Mouse (Mus musculus): ENCODE results near the gene Slc37a1. TPM values are rescaled to one million over a fixed set of nuclear protein-coding genes. Genes with fewer than 3 reads are reported as not detected.

Gene Slc37a1
- total RNA-seq, 2 experiments from 2014 or later, result 6.2 to 6.3 TPM

DNA sequence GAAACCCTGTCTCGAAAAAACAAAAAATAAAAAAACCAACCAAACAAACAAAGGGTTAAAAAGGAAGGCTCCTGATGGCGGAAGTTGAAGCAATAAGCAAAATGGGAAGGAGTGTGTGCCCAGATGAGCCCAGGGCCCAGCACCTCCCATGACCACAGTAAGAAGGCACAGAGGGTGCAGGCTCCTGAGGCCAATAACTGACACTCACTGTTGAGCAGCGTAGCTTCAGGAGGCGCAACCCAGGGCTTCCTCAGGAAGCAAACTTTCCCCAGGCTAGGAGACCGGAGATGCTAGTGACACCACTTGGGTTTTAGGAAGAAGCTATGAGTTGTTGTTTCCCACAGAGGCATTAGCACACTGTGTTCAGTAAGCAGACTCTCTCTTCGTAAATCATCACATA, 4.3 kb downstream of the Slc37a1 start:
- no peak for DNase-seq (ENCODE audit: low spot score in 2 of 2)

DNA sequence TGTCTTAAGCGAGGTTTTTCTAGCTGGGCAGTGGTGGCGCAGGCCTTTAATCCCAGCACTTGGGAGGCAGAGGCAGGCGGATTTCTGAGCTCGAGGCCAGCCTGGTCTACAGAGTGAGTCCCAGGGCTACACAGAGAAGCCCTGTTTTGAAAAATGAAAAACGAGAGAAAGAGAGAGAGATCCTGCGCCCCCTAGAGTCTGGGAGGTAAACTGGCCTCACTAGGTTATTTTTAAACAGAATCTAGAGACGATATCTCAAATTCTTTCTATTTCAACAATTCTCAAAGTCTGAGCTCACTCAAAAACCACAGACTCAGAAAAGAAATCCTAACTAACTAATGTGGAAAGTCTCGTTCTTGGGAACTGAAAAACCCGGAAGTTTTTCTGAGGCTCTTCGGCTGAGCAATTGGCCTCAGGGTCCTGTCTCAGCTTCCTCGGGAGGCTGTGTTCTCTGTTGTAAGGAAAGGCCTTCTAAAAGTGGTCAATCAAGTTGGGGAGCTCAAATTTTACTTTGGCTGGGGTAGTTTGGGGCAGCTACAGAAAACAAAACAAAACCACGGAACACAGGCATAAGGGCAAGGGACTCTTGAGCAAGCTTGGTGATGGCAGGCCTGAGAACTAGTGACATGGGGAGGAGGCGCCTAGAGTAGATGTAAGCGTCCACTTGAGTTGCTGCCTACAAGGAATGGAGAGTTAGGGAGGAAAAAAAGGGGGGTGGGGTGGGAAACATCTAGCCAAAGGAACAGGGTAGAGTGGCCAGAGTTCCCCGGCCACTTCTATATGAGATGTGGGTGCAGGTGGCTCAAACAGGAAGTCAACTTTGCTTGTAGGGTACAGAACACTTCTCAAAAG, 8.0 kb downstream of the Slc37a1 start:
- no peak for DNase-seq (ENCODE audit: low spot score in 2 of 2)

DNA sequence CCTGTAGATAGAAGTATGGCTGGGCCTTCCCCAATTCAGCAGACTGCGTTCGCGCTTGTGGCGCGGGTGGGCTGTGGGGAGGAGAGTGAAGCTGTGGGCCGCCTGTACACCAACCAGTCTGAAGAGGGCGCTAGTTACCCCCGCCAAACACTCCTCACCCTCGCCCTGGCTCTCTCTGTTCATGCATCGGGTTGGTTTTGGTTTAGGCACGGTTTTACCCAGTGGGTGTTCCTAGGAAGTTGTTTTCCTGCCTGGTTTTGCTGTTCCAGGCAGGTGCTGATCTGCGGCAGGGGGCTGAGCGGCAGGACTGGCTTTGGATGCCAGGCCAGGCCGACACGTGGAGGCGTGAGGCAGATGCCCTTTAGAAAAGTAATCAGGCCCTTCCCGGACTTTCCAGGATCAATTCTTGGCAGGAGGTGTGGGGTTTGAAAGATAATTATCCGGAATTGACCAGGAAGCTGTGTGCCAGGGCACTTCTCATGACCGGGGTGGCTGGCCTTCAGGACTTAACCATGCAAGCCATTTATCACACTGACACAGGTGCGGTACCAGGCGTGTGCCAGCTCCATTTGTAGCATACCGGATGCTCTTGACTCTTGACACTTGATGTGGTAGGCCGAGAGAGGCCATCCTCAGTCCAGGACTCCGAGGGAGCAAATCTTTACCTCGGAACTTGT, 8.8 kb downstream of the Slc37a1 start:
- DNase-seq (ENCODE audit: low spot score in 2 of 2), result peak in 1 of 2 experiments; percentile 50

DNA sequence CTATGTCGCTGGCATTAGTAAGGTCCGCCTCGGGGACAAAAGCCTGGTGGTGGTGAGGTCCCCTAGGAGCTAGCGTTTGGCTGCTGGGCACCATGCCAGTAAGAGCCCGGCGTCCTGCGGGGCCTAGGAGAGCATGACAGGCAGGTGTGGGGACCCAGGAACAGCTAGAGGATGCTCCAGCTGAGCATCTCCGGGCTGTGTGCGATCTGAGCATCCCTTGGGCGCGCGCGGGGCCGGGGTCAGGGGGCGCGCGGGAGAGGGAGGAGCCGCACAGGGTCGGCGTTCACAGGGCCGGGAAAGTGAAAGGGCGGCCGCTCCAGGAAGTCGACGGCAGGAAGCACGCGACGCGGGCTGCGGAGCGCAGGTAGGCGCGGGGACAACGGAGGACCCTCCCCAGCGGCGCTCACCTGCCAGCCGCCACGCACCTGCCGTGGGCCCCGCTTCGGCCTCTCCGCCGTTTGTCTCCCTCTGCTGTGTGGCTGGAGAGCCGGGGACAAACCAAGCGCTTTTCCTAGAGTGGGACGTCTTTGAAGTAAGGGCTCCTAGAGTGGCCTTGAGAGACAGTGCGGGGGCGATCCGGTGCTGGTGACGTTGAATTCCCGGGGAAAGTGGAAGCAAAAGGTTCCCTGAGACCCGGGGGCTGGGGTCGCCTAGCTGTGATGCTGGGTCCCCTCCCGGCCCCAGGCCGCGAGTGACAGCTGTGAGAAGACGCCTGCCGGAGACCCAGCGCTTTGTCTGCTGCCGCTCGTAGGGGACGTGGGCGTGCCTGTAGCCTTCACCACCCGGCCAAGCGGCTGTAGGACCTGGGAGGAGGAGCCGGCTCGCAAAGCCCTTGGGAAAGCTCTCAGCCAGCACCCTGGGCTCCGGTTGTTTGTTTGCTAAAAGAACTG, 9.5 kb downstream of the Slc37a1 start:
- peak; percentile 56 to 74 for DNase-seq (ENCODE audit: low spot score in 2 of 2)

DNA sequence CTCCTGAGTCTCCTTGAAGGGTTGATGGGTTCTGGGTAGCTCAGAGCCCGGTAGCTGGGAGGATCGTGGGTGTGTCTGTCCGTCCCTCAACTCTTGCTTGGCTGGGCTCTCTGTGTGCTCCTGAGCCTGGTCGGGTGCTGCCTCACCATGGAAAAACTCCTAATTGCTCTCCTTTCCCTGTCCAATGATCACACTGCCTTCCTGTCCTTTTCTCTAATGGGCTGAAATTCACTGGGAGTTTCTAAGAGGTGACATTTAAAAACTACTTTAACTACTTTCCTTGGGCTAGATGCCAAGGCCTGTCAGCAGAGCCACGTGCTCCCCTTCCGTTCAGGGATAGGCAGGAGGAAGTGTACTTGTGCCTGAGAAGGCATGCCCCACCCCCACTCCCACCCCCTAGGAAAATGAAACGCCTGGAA, 10.9 kb downstream of the Slc37a1 start:
- DNase-seq (ENCODE audit: low spot score in 2 of 2), result no peak

DNA sequence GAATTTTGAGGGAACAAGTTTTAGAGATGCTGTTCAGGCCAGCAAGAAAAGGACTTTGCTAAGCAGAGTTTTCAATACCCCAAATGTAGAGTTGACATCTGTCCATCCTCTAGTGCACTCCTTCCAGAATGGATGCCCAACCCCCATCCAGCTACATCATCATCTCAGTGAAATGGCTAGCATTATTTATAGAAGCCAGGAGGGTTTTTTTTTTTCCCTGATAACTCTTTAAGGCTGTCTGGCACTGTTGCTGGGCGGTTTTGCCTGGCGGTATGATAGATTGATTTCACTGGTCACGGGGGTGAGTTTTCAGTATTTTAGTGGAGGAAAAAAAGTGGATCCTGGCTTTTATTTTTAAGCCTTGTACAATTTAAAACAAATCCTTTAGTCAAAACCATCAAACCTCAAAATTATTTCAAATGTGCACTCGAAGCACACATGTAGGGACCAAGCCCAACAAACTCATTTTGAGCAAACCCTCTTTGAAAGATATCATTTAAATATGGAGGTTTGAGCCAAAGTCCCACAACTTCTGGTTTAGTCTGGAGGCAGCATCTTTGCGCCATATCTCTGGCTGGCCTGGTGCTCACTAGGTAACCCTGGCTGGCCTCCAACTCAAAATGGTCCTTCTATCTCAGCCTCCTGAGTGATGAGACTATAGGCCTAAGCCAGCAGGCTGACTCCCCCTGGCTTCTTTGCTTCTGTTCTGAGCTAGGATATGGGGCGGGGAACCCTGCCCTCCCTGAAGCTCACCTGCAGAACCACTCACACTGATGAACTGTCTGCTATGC, 12.0 kb downstream of the Slc37a1 start:
- no peak for DNase-seq (ENCODE audit: low spot score in 2 of 2)

DNA sequence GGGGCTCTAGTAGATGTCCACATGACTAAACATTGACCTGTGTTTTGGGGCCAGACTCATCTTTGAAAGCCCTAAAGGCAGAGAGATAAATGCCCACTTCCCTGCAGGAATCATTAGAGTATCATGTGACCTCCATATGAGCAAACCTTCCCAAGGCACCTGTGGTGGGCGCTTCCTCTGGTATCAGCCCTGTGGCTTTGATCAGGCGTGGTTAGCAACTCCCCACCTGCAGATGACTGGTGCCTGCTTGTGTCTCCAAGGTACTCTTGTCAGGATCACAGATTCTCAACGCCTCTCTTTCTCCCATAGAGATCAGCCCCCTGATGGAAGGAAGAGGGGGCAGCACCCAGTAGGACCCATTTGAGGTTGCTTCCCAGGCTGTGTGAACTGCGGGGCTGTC, 13.4 kb downstream of the Slc37a1 start:
- DNase-seq (ENCODE audit: low spot score in 2 of 2), result no peak

DNA sequence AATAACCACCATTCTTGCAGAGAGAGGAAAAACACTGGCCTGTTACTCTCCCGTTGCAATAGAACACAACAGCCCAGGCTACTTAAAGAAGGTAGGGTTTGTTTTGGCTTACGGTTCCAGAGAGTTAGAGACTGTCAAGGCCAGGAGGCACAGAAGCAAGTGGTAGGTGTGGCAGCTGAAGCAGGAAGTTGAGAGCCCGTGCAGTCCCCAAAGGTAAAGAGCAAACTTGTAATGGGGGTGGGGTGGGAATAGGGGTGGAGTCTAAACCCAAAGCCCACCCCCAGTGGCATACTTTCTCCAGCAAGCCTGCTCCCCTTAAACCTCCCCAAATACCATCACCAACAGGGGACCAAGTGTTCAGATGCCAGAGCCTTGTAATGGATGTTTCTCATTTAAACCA, 14.1 kb downstream of the Slc37a1 start:
- no peak for DNase-seq (ENCODE audit: low spot score in 2 of 2)

DNA sequence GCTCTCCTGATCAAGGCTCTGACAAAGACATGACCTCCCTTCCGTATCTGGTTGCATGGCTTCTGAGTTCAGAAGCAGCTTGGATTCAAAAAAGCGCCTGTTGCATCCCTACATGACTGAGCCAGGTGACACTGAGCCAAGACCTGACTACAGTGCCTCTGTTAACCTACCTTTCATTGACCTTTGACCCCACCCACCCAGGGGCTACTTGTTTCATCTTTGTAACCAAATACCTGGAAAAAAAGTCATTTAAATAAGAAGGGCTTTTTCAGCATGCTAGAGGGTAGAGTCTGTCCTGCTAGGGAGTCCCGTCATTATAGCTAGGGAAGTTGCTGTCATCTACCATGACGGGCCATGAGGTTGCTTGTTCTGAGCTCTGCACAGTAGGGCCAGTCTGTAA, 16.8 kb downstream of the Slc37a1 start:
- no peak for DNase-seq (ENCODE audit: low spot score in 2 of 2)

DNA sequence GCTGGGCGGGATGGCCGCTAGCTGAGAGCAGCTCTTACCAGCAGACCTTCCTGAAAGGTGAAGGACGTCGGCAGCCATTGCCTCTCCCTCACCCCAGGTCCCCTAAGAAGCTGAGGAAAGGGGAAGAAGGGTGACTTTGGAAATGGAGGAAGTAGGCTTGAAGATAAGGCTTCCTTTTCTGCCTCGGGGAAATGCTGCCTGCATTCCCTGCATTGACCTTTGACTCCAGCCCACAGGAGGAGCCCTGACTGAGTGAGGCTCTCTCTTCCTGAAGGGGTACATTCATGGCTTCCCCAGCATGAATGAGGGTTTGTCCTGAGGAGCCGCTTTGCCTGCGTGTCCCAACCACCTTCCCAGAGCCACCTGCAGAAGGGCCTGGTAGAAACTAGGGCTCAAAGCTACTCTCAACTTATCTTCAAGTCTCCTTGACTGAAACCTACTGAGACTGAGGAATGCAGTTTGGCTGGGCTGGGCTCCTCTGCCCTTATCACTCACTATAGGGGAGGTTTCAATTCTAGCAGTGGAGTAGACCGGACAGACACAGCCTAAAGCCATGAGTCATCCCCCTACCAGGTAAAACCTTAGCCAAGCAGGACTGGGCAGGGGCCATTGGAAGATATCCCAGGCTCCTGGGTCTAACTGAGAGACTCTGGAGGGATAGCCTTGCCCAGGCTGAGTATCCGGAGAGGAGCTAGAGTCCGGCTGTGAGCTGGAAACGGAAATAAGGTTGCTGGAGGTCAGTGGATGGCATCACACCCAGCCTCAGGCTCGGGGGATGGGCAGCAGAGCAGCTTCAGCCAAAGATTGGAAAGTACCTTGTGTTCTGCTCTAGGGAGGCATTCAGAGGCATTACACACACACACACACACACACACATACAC, 18.5 kb downstream of the Slc37a1 start:
- no peak for DNase-seq (ENCODE audit: low spot score in 2 of 2)

DNA sequence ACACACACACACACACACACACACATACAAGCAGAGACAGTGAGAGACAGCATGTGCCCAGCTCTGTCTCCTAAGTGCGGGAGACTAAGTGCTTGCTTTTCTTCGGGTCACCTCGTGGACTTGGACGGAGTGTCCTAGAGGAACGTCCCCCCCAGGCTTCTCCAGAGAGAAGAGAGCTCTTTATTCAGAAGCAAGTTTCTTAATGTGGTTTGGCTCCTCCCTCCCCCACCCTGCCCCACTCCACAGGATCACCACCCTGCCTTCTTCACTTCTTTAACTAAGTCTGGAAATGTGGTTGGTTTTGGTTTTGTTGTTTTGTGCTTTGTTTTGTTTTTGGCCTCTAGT, 19.2 kb downstream of the Slc37a1 start:
- DNase-seq (ENCODE audit: low spot score in 2 of 2), result no peak

DNA sequence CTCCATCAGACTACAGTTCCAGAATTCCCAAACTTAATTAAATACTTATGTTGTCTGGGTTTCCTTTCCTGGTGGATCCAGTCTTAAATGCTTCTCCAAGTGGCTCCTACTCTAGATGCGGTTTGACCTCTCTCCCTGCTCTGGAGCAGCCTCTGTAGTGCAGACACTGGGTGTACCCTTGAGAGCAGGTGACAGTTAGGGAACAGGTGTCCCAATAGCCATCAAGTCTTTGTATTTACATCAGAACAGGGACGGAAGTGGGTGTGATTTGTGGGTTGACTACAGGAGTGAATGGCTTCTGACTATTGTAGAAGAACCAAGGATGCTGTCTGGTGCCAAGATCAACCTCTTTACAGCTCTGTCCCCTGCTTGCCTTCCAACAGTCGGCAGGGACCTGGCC, 21.2 kb downstream of the Slc37a1 start:
- DNase-seq (ENCODE audit: low spot score in 2 of 2), result no peak

DNA sequence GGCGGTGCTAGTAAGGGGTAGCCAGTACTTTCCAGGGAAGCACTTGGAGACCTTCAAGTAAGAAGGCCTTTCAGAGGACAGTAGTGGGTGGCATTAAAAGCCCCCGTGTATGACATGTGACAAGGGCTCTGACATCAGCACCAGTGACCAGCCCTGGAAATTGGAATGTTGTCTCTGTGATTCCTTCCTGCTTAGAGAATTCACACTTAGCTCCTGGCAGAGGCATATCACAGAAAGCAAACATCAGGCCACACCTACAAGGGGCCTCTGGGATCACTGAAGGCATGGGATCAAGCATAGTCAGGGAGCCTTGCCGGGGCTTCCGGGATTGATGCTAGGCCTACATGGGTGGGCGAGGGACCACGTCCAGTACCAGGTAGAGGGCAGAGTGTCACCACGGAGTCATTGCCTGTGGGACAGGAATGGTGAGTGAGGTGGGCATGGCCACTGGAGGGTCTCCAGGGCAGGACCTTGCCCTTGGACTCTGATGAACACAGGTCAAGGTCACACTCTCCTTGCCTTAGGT, 21.8 kb downstream of the Slc37a1 start:
- no peak for DNase-seq (ENCODE audit: low spot score in 2 of 2)

DNA sequence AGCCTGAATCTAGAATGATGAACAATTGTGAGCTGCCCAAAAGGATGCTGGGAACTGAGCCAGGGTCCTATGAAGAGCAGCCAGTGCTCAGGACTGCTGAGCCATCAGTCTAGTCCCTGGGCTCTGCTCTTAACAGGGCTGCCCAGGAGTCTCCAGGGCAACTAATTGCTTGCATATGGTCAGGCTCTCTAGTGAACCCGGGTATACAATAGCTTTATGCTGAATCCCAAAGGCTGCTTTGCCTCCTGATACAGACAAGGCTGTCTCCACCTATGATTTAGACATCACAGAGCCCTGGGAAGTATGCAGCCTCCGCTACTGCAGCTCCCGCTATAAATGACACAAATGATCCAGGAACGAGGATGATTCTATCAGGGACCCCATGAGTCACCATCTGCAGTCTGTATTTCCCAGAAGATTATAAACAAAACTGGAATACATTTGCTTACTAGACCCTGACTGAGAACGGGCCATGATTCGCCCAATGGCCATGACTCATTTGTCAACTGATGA, 22.7 kb downstream of the Slc37a1 start:
- DNase-seq (ENCODE audit: low spot score in 2 of 2), result no peak

DNA sequence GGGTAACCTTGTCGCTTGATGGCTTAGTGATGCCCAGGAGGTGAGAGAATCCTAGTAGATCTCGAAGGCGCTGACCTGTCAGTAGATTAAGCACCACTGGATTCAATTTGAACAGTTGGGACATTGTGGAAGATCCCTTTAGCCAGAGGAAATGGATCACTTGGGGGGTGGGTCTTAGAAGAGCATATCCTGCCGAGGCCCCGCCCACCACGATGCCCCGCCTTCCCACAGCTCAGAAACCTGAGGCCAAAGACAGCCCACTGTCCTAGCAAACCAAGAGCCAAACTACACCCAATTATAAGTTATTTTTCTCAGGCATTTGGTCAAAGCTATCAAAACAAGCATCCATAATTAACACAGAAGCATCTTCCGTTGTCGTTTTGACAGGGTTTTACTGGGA, 24.5 kb downstream of the Slc37a1 start:
- DNase-seq (ENCODE audit: low spot score in 2 of 2), result no peak

DNA sequence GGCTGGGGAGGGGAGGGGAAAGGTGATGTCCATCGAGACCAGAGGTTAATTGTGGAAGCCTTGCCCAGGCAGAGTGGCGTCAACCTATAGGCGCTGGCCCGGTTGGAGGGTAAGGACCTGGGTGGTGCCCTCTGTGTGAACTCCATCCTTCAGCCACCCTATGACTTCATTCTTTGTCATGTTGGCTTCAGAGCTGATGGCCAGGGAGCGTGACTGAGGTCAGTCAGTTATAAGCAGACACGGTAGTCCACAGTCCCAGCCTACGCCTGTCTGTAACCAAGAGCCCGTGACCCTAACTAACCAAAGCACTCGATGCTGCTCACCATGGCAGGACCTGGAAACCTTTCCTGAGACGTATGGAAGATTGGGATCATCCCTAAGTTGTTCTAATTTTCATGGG, 26.1 kb downstream of the Slc37a1 start:
- no peak for DNase-seq (ENCODE audit: low spot score in 2 of 2)

DNA sequence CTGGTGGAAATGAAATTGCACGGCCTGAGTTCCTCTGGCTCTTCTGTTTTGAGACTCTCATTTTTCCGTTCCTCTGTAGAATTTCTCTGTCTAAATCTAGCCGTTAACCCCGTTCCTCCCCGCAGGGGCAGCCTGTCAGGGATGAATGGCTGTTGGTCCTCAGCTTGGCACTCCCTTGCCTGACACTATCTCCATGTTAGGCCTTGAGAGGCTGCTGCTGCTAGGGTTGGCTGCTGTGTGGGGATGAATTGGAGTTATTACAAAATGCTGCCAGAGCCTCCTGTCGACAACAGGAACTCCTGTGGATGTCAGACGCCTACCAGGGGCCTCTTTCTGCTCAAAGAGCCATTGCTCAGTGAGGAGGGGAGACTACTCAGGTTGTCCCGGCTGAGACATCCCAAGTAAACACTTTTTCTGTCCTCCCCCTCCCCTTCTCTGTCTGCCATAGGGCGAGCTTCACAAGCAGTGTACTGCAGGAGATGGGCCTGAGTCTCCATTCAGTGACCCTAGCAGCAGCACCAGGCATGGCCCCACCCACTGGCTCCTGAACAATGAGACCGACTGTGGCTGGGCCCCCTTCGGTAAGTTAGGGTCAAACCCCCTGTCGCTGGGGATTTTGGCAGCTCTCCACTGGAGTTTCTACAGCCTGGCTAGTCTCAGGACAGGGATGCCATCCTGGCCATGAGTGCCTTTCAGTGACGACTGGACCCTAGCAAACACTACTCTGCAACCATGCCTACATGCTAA, 28.6 kb downstream of the Slc37a1 start:
- no peak for DNase-seq (ENCODE audit: low spot score in 2 of 2)

DNA sequence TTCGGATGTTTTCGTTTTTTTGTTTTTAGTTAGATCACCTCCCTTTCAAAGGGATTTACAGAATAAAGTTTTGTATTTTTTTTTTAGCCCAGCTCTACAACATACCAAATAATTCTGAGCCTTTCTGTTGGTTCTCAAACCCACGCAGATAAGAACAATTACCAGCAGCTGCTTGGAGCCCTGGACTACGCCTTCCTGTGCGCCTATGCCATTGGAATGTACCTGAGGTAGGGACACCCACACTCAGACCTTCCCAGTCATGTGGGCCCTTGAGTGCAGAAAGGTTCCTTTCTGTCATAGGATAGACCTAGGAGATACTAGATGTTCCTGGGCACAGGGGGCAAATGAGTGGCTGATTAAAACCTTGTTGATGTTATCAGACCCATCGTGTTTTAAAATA, 29.4 kb downstream of the Slc37a1 start:
- DNase-seq (ENCODE audit: low spot score in 2 of 2), result no peak

DNA sequence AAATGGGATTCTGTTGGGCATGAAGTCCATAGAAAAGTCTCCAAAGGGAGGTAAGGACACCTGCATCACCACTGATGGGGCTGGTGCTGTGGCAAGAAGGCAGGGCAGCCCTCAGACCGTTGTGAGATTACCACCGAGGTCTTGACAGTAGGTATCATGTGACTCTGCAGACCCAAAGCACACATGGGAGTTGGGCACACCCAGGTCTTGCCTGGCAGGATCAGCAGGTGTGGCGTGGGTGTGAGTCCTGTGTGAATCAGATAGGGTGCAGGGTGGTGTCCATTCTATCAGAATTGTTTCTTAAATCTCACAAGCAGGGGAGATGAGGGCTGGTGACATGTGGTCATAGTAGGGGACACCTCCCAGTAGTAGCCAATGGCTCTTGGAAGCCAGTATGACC, 30.4 kb downstream of the Slc37a1 start:
- DNase-seq (ENCODE audit: low spot score in 2 of 2), result no peak
